Mouse (Mus musculus) urinary bladder, adult 18-20 months (tissue): ENCODE results near the gene Hoxa3.

Experiments used
- DNase-seq, 2 experiments: peaks; one replicate each; pipeline ENCODE4 v3.0.0; 2022; ENCODE audit warnings: low spot score in 2 of 2, mixed read lengths in 2 of 2

Hoxa3 gene

DNA sequence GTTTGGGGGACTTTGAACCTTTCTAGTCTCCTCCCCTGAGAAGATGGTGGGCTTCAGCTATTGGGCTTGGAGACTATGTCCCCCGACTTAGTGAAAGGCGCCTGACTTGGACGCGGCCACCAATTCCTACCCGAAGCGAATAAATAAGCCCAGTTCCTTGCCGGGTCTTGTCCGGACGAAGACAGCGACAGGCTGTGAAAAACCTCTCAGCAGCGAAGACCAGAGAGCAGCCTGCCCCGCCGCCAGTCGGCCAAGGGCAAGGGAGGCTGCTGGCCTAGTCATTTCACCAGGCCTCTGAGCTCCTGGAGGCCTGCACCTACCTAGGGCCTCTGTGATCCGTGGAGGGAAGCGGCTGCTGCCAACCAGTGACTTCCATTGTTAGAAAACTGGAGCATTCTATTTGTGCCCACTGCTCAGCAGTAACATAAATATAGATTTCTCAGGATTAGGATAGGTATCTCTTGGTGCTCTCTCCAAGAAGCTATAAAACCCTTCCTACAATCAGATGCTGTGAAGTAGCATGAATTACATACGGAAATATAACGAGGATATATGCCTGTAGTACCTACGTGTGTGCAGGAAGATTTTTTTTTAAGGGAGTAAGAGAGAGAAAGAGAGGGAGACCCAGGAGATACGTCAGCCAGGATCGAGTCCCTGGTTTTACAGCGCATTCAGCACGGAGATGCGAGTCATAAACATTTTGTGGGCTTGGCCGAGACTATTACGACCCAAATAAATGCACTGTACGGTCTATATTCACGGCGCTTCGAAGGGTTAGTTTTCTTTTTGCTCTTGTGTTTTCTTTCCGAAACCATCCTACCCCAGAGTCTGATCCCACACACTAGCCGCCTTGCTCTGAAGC is 7.1 kb upstream of the Hoxa3 start:
- peak in 1 of 2 experiments; percentile 54 for DNase-seq

DNA sequence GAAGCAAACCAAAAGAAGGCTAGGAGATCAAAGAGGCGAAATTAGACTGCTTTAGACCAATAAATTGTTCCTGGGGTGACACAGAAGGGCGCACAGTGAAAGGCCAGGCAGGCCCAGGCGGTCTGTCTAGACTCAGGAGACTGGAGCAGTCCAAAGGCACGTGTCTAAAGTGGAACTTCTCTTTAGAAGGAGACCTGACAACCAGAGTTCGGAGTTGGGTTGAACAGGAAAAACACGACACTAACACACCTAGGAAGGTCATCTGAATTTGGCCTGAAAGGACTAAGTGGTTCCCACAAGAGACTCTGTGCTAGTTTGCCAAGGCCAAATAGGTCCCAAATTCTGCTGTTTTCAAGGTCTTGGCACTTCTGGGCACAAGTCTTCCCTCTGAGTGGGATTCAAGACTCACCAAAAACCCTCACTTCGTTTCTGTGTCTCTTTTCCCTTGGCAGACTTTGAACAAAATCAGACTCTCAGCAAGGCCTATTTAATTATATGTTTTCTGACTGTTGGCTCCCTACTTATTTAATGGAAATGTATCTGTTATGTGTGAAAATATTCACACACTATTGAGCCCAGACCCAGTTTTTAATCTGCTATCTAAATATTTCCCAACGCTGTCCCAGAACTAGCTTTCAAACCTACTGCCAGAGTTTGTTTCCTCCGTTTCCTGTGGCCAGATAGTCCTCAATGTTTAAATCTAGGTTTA is 6.3 kb upstream of the Hoxa3 start:
- no peak for DNase-seq

DNA sequence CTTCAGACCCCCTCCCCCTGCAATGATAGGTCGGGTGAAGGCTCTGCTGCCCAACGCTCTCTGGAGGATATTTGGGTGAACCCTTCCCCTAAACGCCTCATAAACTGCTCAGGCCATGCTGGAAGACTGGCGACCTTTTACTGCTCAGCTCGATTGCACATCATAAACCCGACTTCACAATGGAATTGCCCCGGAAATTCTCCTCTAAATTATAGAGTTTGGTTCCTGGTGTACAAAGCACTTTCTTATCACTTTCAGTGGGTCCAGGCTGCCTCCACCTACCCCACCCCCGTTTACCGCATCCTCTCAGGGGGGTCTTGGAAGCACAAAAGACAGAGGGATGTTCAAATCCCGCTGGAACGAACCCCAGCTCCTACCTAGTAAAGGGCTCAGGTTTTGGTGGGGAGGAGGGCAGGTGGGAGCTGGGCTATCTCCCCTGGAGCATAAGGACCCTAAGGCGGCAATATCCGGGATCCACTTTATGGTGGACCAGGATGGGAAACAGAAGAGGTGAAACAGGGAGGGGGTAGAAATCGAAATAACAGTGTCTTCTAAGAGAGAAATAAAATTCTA is 5.6 kb upstream of the Hoxa3 start:
- DNase-seq = peak; percentile 0 to 33

DNA sequence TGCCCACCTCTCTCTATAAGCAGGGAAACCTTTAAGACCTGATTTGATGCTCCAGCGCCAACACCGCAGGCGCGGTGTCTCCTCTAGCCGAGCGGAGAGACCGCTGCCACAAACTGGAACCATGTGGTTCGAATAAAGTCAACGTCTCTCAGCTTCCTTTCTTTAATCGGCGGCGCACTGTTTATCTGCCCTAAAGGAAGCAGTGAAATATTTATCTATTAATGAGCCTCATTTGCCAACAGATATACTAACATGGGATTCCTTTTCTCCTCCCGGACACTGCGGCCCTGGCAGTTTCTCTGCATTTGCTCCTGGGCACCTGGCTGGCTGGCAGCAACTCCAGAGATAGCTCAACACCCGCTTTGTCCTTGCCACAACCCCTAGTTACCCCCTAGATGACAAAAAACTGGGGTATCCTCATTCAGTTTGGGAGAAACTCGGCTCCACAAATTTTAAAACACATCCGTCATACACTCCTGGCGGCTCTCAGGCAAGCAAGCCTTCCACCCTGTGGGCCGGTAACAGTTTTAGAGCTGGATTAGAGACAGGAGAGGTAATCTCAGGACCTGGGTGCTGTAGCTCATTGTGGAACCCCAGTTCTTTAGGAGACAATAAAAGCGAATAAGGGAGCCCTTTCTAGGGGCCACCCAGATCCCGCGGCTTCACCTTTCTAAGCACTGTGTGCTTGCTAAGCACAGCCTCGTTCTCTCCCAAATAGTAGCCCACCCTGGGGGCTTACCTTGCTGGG is 4.9 kb upstream of the Hoxa3 start:
- peak in 1 of 2 experiments; percentile 1 for DNase-seq

DNA sequence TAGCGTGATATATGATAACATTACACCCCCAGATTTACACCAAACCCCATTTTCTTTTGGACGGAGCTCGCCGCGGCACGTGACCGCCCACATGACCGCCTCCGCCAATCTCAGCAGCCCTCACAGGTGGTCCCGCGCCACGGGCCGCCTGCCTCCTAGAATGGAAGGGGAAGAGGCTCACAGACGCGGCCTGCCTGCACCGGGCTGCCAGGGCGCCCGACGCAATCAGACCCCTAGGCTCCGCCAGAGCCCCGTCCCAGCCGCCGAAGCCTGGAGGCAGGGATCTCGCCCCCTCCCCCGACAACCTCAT is 4.3 kb upstream of the Hoxa3 start:
- DNase-seq = peak in 1 of 2 experiments; percentile 90

DNA sequence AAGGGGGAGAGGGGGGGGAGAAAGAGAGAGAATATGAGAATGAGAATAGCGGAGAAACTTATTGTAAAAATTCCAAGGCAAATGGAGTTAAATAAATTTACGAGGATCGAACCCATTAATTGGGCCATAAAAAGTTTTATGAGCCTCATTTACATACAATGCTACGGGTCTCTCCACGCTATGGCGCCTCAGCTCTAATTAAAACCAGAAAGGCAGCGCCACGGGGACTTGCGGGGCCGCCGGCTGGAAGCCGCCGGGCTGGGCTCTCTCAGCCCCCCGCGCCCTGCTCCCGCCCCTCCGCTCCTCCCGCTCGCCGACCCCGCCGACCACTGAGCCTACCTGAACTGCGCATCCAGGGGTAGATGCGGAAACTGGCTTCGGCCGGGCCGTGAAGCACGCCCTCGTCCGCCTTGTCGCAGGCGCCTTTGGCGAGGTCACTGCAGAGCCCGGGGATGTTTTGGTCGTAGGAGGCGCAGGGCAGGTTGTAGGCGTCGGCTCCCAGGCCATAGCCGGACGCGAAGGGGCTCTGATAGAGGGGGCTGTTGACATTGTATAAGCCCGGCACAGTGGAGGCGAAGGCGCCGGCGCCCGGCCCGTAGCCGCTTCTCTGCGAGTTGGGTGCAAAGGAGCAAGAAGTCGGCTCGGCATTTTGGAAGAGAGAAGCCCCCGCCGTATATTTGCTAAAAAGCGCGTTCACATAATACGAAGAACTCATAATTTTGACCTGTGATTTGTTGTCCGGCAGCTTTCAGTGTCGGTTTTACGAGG is 3.7 kb upstream of the Hoxa3 start:
- DNase-seq = peak; percentile 30 to 79

DNA sequence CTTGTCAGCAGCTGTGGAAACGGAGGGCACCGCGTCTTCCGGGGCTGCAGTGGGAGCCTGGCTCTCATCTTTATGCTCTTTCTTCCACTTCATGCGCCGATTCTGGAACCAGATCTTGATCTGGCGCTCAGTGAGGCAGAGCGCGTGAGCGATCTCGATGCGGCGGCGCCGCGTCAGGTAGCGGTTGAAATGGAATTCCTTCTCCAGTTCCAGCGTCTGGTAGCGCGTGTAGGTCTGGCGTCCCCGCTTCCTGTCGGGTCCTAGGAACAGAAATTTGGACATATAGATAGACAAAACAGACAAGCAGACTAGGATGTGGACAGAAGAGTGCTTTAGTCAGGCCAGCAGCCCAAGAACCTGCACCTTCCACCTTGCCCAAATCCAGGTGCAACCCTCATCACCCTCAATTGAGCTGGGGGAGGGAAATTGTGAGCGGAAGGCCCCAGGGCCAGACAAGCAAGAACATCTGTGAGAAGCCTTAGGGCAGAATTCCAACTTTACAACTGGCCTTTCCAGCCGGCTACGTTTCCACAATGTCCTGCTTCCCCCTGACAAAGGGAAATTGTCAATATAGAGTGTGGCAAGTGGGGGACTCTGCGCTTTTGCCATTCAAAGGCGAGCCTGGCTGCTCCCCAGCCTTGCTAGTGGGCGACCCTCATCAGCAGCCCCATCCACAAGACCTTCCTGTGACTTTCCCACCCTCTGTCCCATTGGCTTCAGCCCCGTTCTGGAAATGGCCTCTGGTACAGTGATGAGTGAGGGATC is 2.8 kb upstream of the Hoxa3 start:
- peak; percentile 2 to 42 for DNase-seq

DNA sequence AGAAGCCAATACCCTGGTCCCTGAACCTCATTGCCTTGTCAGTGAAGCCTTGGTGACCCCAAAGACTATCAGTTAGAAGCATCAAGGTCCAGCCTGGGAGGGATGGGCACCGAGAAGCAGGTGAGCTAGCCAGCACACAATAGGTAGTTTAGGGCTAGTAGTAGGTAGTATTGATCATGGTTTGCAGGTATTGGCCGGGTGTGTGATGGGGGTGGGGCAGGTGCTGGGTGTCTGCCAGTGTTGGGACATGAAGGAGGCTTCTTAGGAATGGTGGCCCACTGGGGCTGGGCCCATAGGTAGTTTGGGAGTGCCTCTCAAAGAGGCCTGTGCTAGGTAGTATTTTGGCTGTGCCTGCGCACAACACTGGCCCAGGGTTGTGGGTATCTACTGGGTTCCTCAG is 1.9 kb upstream of the Hoxa3 start:
- no peak for DNase-seq

DNA sequence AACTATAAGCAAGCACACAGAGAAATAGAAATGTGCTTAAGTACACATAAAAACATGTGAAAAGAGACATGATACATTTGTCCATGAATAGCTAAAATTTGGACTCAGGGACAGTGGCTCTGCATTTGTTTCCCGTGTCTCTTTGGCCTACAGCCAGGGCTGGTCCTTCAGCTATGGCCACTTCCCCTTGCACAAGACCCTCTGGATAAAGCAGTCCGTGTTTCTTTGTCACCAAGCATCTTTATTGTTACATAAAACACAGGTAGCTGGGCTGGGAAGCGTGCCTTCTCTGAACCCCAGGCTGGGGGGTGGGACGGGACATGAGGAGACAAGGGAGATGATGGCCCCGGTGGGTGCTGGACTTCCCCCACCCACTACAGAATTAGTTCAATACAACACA is 1.1 kb upstream of the Hoxa3 start:
- no peak for DNase-seq

DNA sequence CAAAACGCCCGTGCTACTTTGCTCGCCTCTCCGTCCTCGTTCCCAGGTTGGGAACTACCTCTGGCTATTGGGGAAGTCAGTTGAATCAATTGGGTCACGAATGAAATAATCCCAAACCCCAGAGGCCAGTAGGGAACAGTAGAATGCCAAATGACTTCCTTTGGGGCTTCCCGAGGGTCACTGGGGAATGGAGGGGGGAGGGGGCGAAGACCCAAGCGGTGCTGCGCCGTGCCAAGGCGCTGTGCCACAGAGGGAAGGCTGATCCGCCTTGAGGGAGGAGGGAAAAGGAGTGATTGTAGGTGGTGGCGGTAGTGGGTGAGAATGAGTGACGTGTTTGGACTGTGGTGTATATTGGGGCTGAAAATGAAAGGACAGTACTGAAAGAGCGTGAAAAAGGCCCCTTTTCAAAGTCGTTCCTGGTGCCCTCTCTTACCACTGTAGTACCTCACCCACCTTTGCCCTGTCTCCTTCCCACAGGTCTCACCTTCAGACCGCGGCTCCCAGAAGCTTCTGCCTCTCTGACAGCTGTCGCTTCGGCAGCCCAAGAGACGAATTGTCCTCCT is 499 bp downstream of the Hoxa3 start:
- peak in 1 of 2 experiments; percentile 36 for DNase-seq

DNA sequence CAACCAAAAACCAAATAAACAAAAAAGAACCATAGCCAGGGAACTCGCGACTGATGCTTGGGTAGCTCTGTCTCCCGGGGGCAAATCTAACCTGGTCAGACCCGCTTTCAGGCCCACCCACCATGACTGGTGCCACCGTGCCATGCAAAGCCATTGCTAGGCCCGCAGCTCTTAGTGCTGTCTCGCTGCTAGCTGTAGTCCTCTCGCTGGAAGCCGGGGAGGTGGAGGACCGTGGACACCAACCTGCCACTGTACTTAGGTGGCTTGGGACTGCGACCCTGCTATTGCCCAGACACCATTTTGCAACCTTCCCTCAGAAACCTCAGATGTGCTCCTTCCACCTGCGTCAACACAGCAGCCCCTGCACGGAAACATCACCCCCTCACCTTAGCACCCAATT is 1.2 kb downstream of the Hoxa3 start:
- DNase-seq = peak in 1 of 2 experiments; percentile 8

DNA sequence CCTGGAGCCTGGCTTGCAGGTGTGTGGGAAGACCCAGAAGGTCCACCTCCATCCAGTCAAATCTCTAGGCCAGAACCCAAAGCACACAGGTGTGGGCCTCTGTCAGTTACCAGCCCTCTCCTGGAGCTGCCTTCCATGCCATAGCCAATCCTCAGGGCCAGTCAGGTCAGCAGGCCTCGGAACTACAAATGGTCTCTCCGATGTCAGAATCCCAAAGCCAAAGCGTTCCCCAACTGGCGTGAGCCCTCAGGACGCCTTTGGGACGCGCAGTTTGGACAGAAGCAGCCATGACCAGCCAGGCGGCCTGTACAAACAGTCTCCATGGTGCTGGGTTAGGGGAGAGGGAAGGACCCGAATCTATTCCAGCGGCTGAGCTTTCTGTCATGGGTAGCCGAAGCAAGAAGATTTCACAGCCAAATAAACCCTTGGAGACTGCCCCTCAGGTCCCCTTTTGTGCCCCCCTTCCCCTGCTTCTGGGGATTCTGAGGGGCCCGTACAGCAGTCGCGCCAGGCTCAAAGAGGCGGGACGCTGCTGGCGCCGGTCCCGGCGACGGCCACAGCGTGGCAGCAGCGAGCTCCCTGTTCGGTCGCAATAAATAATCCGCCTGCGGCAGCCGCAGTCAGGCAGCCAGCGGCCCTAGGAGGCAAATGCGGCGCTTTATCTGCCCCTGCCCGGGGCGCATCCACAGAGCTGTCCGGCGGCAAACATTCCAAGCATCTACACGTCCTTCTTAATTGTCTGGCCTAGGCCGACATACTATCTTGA is 1.8 kb downstream of the Hoxa3 start:
- DNase-seq = peak in 1 of 2 experiments; percentile 75

DNA sequence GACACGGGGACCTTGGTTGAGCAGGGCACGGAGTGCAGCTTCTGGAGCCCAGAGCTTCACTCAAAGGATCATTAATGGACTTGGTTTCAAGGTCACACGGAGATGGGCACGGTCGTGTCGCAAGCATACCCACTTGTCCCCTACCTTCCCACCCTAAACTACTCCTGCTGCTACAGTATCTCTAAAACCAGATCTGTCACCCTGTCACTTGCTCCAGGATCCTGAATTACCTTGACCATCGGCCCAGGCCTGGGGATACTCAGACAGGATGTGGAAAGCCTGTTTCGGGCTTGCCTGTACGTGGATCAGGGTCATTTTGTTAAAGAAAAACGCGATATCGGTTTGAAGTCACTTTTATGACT is 3.5 kb downstream of the Hoxa3 start:
- DNase-seq = no peak

DNA sequence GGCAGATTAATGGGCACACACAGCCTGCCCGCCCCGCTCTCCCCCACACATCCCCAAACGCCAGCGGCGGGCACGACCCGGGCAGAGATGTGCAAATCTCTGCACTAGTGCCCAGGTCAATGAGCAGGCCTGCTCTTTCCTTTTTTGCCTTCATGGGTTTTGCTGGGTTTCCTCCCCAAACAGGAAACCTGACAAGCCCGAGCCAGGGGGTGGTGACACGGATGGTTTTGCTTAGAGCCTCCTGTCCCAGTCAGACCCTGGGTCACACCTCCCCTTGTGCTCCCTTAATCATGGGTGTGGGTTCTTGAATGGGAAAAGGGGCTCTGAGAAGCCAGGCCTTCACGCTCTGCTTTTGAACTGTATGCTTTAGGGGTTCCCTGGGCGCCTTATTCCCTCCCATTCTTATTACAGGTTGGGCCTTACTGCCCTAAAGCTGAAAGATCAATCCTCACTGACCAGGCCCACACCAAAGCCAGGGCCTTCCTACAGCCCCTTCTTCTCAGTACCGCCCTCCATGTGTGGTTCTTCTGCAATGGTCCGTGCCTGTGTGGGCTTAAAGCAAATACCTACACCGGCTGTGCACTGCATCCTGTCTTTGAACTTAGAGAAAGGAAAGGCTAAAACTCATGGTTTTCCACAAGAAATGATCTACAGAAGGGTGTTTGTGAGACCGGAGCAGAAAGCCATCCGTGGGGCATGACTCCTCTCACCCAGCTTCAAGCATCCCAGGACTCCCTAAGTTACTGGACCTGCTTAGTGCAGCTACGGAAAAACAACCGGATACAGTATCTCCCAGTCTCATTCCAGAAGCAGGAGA is 4.1 kb downstream of the Hoxa3 start:
- DNase-seq = peak in 1 of 2 experiments; percentile 5

DNA sequence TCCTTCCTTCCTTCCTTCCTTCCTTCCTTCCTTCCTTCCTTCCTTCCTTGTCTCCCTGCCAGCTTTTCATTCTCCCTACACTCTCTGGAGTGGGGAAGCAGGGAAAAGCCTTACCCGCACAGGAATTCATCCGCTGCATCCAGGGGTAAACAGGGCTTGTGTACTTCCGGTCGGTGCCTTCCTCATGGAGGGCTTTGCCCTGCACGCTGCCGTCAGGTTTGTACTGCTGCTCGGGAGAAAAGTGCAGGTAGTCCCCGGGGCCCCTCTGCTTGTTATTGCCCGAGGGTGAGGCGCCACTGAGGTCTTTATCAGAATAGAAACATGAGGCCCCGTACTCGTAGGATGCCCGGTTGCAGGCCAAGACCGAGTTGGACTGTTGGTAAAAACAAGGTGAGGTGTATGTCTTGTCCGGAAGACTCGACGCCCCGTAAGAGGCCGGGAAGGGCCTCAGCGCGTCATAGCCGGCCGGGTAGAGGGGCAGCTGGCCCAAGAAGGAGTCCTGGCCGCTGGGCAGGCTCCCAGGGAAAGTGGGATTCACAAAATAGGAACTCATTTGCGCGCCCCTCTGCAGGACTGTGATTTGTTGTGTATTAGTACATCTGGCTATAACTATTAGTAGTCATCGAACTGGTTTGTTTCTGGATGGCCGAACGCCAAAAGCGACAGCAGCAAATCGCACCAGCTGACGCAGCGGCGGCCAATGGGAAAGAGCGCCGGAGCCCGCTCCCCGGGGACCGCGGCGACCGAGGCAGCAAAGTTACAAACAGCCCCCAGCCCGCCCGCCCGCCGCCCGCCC is 4.9 kb downstream of the Hoxa3 start, which contains the start of gene Hoxa6:
Hoxa6 (minus strand) TSS at position 651 of the 796 bp plus-strand sequence.
- peak in 1 of 2 experiments; percentile 30 for DNase-seq

DNA sequence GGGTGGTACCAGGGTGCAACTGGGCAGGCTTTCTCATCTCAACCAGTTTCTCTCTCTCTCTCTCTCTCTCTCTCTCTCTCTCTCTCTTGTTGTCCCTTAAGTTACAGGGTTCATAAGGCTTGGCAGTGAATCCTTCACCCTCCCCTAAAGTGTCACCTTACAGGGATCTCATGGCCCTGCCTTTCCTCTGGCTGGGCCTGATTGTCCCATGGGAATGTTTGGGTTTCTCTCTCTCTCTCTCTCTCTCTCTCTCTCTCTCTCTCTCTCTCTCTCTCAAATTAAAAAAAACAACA is 5.5 kb downstream of the Hoxa3 start:
- DNase-seq = no peak

DNA sequence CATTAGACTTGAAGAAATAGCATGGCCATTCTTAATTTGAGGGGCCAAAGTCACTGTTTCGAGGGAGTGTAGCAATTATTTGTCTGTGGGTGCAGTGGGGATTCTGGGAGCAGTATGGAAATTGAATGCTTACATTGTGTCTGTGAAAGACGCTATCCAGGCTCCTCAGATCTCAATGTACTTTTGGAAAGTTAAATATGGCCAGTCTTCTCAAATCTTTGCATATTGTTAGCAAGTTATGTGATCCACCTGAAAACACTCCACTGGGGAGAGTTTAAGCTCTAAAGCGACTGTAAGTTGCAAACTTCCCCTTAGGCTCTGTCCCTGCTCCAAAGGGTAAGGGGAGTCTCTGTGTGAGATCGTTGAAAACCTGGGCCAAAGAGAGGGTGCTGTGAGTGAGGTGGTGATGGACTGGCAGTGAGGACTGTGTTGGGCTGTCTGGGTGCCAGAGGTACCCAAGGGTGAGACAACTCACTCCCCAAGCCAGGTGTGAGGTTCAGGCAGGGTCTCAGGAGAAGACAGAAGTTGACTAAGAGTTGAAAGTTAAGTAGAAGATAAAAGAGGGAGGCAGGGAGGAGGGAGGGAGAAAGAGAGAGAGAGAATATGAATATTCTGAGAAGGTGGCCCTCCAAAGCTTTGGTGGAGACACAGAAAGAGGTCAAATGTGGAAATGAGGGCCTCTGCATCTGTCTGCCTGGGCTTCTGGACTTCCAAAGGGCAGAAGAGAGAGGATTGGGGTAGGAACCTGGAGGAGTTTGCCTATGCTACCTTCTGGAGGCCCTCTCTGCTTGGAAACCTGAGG is 6.1 kb downstream of the Hoxa3 start:
- no peak for DNase-seq
